Mouse (Mus musculus): ENCODE results near the gene 4933428G20Rik.

Gene 4933428G20Rik

GRCm38 (mm10) chr11:97499865-97500719 lies at the start of gene 4933428G20Rik:
4933428G20Rik (minus strand) TSS chr11:97500340.
- no peak for DNase-seq

- DNase-seq, result no peak
Observed at GRCm38 (mm10) chr11:97548757-97549156, 48.6 kb upstream of the 4933428G20Rik start.

GRCm38 (mm10) chr11:97547957-97548706 lies 48.0 kb upstream of the 4933428G20Rik start:
- no peak for DNase-seq

GRCm38 (mm10) chr11:97546804-97547411 lies 46.8 kb upstream of the 4933428G20Rik start:
- DNase-seq, result peak; percentile 27

- no peak for DNase-seq
Observed at GRCm38 (mm10) chr11:97545808-97546560, 45.8 kb upstream of the 4933428G20Rik start.

GRCm38 (mm10) chr11:97543883-97544282 lies 43.7 kb upstream of the 4933428G20Rik start:
- no peak for DNase-seq

GRCm38 (mm10) chr11:97543181-97543733 lies 43.1 kb upstream of the 4933428G20Rik start:
- no peak for DNase-seq

- no peak for DNase-seq
Observed at GRCm38 (mm10) chr11:97542171-97543150, 42.3 kb upstream of the 4933428G20Rik start.

GRCm38 (mm10) chr11:97540604-97541003 lies 40.5 kb upstream of the 4933428G20Rik start:
- no peak for DNase-seq

GRCm38 (mm10) chr11:97540136-97540535 lies 40.0 kb upstream of the 4933428G20Rik start:
- DNase-seq, result no peak

- DNase-seq, result no peak
Observed at GRCm38 (mm10) chr11:97539622-97540021, 39.5 kb upstream of the 4933428G20Rik start.

- DNase-seq, result no peak
Observed at GRCm38 (mm10) chr11:97537580-97538089, 37.5 kb upstream of the 4933428G20Rik start.

GRCm38 (mm10) chr11:97536835-97537579 lies 36.9 kb upstream of the 4933428G20Rik start:
- DNase-seq, result no peak

GRCm38 (mm10) chr11:97536083-97536747 lies 36.1 kb upstream of the 4933428G20Rik start:
- DNase-seq, result no peak

GRCm38 (mm10) chr11:97535660-97536059 lies 35.5 kb upstream of the 4933428G20Rik start:
- DNase-seq, result no peak

- DNase-seq, result no peak
Observed at GRCm38 (mm10) chr11:97535308-97535630, 35.1 kb upstream of the 4933428G20Rik start.

- DNase-seq, result no peak
Observed at GRCm38 (mm10) chr11:97534442-97535307, 34.5 kb upstream of the 4933428G20Rik start.

GRCm38 (mm10) chr11:97533653-97534052 lies 33.5 kb upstream of the 4933428G20Rik start:
- DNase-seq, result no peak

Measured in lung, postnatal 36 days (tissue).